Mouse (Mus musculus): ENCODE measurements around the gene Rag2. TPM values are rescaled to one million over a fixed set of nuclear protein-coding genes. Genes with fewer than 3 reads are reported as not detected.
A peak's percentile ranks its signal among the peaks of the same experiment; 100 is the strongest.

Rag2 gene
- total RNA-seq (2021): not detected
- long read RNA-seq: 0 reads

- DNase-seq (ENCODE audit: low spot score in 2 of 2): no peak
Observed at GRCm38 (mm10) chr2:101624526-101624925, at the start of gene Rag2. TSS of gene Rag2 (plus strand) at chr2:101624718.

GRCm38 (mm10) chr2:101577243-101577642, 47.3 kb upstream of the Rag2 start:
- DNase-seq (ENCODE audit: low spot score in 2 of 2): no peak

- DNase-seq (ENCODE audit: low spot score in 2 of 2): no peak
Observed at GRCm38 (mm10) chr2:101580027-101580426, 44.5 kb upstream of the Rag2 start.

GRCm38 (mm10) chr2:101580428-101580827, 44.1 kb upstream of the Rag2 start:
- no peak for DNase-seq (ENCODE audit: low spot score in 2 of 2)

GRCm38 (mm10) chr2:101580977-101581376, 43.5 kb upstream of the Rag2 start:
- no peak for DNase-seq (ENCODE audit: low spot score in 2 of 2)

- no peak for DNase-seq (ENCODE audit: low spot score in 2 of 2)
Observed at GRCm38 (mm10) chr2:101581418-101581817, 43.1 kb upstream of the Rag2 start.

- peak in 1 of 2 experiments; percentile 27 for DNase-seq (ENCODE audit: low spot score in 2 of 2)
Observed at GRCm38 (mm10) chr2:101591356-101591755, 33.2 kb upstream of the Rag2 start.

GRCm38 (mm10) chr2:101592023-101592841, 32.3 kb upstream of the Rag2 start:
- peak in 1 of 2 experiments; percentile 17 for DNase-seq (ENCODE audit: low spot score in 2 of 2)

GRCm38 (mm10) chr2:101592886-101593285, 31.6 kb upstream of the Rag2 start:
- peak in 1 of 2 experiments; percentile 9 for DNase-seq (ENCODE audit: low spot score in 2 of 2)

- DNase-seq (ENCODE audit: low spot score in 2 of 2): no peak
Observed at GRCm38 (mm10) chr2:101594681-101595080, 29.8 kb upstream of the Rag2 start.

GRCm38 (mm10) chr2:101597186-101597585, 27.3 kb upstream of the Rag2 start:
- DNase-seq (ENCODE audit: low spot score in 2 of 2): no peak

- no peak for DNase-seq (ENCODE audit: low spot score in 2 of 2)
Observed at GRCm38 (mm10) chr2:101598190-101599181, 26.0 kb upstream of the Rag2 start.

- DNase-seq (ENCODE audit: low spot score in 2 of 2): peak; percentile 46 to 55
Observed at GRCm38 (mm10) chr2:101600703-101601102, 23.8 kb upstream of the Rag2 start.

GRCm38 (mm10) chr2:101603099-101603498, 21.4 kb upstream of the Rag2 start:
- DNase-seq (ENCODE audit: low spot score in 2 of 2): no peak

- DNase-seq (ENCODE audit: low spot score in 2 of 2): no peak
Observed at GRCm38 (mm10) chr2:101608232-101608894, 16.2 kb upstream of the Rag2 start.

GRCm38 (mm10) chr2:101610861-101611260, 13.7 kb upstream of the Rag2 start:
- no peak for DNase-seq (ENCODE audit: low spot score in 2 of 2)

- DNase-seq (ENCODE audit: low spot score in 2 of 2): no peak
Observed at GRCm38 (mm10) chr2:101615464-101616305, 8.8 kb upstream of the Rag2 start.

GRCm38 (mm10) chr2:101618373-101618772, 6.1 kb upstream of the Rag2 start:
- DNase-seq (ENCODE audit: low spot score in 2 of 2): no peak

GRCm38 (mm10) chr2:101620899-101621298, 3.6 kb upstream of the Rag2 start:
- no peak for DNase-seq (ENCODE audit: low spot score in 2 of 2)

- no peak for DNase-seq (ENCODE audit: low spot score in 2 of 2)
Observed at GRCm38 (mm10) chr2:101621611-101622010, 2.9 kb upstream of the Rag2 start.
